Mouse (Mus musculus): ENCODE data around the gene Zc2hc1c.
A peak's percentile ranks its signal among the peaks of the same experiment; 100 is the strongest.
"Not testable (repeated sequence)": the region's sequence is repeated elsewhere in the genome, so short reads cannot be mapped to it uniquely, and the experiment has no call there.

Gene Zc2hc1c

GRCm38 (mm10) chr12:85288486-85289156, at the start of gene Zc2hc1c:
Gene Zc2hc1c, plus strand, starts transcription at chr12:85288591.
- peak; percentile 56 for DNase-seq (ENCODE audit: low read depth, low spot score)

DNA sequence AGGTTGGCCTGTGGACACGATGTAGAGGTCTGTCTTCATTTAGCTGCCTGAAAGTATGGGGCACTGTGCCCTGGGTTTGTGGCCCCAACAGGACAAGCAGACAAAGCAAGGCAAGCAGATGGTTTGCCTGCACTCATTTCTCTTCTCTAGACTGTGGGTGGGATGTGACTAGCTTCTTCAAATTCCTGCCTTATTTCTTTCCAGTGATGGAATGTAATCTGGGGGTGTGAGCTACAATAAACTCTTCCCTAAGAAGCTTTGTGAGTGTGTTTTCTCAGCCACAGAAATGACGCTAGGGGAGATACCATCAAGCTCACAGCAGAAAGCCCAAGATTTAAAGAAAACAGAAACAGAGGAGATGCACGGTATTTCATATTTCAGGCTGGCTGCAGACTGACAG, 36.3 kb upstream of the Zc2hc1c start:
- no peak for DNase-seq (ENCODE audit: low read depth, low spot score)

DNA sequence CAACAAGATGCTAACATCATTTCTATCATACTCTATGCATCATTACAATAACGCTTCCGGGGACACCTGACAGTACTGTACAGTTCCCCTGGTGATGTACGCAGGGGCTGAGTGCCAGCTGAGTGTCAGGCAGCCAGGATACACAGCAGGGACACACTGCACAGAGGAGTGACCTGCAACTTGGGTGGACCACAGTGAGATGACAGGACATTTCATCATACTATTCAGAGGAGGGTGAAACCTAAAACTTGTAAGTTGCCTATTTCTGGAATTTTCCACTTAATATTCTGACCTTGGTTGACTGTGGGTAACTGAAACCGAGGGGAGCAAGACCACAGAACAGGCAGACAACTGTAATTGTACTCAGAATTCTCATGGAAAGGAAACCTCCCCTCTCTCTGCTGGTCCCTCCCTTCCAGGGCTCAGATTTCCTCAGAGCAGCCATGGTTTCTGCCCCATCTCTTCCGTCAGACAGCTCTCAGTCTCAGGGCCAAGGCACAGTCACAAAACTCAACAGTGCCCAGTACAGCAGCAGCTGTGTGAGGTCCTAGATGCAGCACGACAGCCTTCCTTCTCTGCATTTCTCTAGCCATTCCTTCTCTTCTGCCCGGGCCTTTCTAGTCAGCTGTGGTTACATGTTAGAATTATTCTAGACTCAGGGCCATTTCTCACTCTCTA, 32.2 kb upstream of the Zc2hc1c start:
- DNase-seq (ENCODE audit: low read depth, low spot score): no peak

DNA sequence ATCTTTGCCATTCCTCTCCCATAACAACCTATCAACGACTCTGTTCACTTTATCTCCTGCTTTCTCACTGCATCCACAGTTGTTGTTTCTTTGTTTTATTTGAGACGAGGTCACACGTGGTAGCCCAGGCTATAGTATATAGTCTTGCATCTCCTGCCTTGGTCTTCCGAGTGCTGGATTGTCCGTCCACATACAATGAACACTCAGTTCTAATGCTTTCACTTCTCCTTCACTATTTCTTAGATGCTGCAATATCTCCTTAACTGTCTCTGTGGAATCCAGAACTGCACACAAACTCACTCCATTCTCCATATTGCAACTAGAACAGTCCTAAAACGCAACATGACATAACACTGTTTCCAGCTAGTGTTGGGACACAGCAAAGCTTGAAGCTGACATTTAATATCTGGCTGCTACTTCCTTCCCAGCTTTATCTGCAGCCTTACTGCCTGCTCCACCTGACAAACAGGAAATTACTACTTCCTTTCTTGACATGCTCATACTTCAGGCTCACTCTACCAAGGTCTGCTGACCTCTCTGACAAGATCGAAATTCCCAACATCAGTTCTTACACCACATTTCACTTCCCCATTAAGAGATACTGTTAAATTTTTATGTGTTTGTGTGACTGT, 31.3 kb upstream of the Zc2hc1c start:
- no peak for DNase-seq (ENCODE audit: low read depth, low spot score)

DNA sequence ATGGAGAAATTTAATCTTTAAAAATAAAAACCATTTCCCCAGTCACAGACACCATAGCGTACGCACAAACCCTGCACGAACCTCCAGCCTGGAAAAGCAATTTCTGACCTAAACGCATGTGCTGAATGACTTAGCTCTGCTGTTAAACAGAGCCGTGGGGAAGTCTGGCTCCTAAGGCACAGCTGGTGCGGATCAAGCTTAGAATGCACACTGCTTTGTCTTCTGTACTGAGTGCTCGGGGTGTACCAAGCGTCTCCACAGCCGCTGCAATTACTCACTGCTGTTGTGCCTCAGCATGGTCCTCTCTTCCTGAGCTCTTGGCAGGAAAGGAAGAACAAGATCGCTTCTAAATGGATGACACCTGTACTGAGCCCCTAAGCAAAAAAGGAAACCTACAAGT, 25.9 kb upstream of the Zc2hc1c start:
- no peak for DNase-seq (ENCODE audit: low read depth, low spot score)

DNA sequence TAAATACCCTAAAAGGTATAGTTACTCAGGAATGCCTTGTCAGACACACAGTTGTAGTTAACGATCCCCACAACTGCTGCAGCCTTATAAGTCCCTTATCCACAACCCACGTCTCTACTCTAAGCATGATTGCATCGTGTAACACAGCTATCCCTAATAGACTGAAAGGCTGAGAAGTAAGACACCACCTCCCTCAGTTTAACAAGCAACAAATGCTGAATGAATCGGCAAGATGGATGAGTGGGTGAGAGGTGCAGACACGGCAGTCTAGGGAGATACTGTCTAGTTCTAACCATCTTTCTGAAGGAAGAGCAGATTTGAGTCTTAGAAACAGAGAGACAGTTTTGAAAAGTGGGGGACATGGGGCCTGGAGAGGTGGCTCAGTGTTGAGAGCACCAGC, 25.2 kb upstream of the Zc2hc1c start:
- no peak for DNase-seq (ENCODE audit: low read depth, low spot score)

GRCm38 (mm10) chr12:85264531-85264930, 23.9 kb upstream of the Zc2hc1c start:
- DNase-seq (ENCODE audit: low read depth, low spot score): no peak

GRCm38 (mm10) chr12:85264940-85265339, 23.5 kb upstream of the Zc2hc1c start:
- no peak for DNase-seq (ENCODE audit: low read depth, low spot score)

DNA sequence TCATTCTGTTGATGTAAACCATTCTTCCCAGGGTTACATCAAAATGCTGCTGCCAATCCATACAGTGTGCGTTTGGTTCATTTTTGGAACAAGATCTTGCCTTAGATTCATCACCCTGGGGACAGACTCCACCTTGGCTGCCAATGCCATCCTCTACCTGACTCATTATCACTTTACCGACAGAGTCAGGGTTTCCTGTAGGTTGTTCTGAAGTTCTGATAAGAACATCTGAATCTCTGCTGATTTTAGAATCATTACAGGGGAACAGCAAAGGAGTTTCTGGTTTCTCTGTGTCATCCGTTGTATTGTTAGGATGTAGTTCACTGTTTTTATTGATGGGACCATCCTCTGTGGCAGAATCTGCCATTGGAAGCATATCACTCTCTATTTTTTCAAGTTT, 22.1 kb upstream of the Zc2hc1c start:
- no peak for DNase-seq (ENCODE audit: low read depth, low spot score)

DNA sequence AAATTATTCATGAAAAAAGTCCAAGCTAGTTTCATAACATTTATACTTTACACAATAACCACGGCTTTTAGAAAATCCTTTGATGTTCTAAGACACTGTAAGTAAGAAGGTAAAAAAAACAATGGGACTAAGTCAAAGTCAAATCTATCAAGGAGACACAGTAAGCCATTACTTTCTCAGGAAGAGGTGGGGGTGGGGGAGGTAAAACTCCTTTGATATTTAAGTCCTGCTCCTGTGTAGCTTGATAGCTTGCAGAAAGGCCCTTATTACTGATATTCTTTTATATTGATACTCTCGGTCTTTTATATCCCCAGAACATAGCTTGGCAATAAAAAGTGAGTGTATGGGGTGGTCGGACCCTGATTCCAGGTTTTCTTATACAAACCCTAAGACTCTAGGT, 18.6 kb upstream of the Zc2hc1c start:
- no peak for DNase-seq (ENCODE audit: low read depth, low spot score)

DNA sequence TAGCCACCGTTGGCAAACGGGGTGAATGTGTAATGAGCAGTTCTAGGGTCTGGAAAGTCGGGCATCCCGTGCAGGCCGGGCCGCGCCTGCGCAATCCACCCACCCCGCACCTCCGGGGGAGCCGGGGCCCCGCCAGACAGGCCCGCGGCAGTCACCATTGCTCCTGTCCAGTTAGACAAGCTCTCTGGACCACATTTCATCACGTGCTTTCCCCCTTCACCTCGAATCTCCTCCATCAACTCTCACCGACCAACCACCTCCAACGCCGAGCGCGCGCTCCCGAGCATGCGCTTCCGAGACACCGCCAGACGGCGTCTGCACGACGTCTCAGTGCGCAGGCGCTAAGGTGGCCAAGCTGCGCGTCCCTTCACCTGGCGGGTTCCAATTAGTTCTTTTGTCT, 18.1 kb upstream of the Zc2hc1c start, which contains the start of gene Mlh3:
TSS of gene Mlh3 (minus strand) at position 281 of the 400 bp plus-strand sequence.
- peak; percentile 60 for DNase-seq (ENCODE audit: low read depth, low spot score)

DNA sequence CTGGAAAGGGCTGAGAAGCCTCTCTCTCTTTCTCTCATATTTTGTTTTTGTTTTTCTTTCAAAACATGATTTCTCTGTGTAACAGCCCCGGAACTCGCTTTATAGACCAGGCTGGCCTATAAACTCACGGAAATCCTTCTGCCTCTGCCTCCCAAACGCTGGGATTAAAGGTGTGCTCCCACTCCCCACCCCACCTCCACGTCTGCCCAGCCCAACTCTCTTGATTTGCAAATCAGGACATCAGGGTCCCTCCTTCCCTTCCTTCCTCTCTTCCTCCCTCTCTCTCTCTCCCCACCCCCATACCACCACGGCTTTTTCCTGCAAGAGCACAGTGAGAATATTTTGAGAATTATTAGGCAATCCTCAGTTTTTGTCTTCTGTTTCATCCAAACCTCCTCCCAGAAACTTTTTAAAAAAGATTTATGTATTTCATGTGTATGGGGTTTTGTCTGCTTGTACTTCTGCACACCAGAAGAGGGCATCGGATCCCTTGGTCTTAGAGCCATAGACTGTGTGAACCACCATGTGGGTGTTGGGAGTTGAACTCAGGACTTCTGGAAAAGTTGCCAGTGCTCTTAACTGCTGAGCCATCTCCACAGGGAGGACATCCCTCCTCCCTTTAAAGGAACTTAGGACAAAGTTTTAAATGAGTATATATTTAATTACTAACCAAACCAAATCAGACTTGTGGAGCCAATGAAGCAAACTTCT, 17.1 kb upstream of the Zc2hc1c start:
- DNase-seq (ENCODE audit: low read depth, low spot score): no peak

- no peak for DNase-seq (ENCODE audit: low read depth, low spot score)
These were observed 16.6 kb upstream of the Zc2hc1c start for GRCm38 (mm10) chr12:85271843-85272206.

DNA sequence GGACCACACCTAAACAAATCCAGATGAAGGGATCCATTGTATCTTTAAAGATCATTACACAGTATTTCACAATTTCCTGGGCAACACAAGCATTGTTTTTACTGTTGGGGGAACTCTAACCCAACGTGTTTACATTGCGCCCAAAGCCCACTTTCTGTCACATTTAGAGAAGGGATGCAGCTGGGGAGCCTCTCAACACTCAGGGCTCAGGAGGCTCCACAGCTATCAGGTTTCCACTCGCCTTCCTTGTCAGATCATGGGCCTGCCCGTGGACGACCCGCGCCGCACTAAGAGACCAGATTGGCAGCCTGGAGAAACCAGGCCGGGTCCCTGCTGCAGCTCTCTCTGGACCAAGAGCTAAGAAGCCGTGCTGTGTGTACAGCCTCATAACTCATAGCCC, 14.9 kb upstream of the Zc2hc1c start:
- no peak for DNase-seq (ENCODE audit: low read depth, low spot score)

GRCm38 (mm10) chr12:85276273-85276672, 12.1 kb upstream of the Zc2hc1c start:
- no peak for DNase-seq (ENCODE audit: low read depth, low spot score)

DNA sequence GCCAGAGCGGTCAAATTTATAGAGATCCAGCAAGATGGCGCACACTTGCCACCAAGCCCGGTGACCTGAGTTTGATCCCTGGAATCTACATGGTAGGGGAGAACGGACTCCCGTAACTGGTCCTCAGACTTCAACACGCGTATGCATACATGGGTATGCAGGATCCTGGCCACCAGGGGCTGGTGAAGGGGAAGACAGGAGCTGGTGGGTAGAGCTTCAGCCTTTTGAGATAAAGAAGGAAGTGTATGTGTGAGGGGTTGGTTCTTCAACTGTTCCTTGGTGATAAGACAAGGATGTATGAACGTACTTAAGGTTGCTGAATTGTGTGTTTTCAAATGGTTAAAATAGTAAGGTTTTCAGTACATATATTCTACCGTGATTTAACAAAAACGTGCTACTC, 9.5 kb upstream of the Zc2hc1c start:
- no peak for DNase-seq (ENCODE audit: low read depth, low spot score)

- DNase-seq (ENCODE audit: low read depth, low spot score): peak; percentile 44
These were observed 8.9 kb upstream of the Zc2hc1c start for GRCm38 (mm10) chr12:85279396-85280080.

- DNase-seq (ENCODE audit: low read depth, low spot score): peak; percentile 97
These were observed 8.1 kb upstream of the Zc2hc1c start for GRCm38 (mm10) chr12:85280105-85280844.

- DNase-seq (ENCODE audit: low read depth, low spot score): no peak
These were observed 7.3 kb upstream of the Zc2hc1c start for GRCm38 (mm10) chr12:85280845-85281651.

DNA sequence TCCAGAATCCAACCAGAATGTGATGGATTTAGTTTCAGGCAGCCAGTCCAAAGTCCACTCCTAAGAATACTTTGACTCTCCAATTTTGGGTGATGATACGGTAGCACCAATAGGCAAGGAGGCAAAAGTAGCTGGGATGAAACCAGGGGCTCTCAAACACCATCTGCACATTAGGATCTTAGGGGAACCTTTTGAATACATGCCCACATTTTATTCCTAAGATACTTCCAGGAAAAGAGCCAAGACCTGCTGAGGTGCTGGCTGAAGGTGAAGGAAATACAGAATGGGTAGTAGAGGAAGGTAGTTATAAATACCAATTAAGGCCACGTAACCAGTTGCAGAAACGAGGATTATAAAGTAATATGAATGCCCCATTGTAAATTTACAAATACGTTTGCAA, 6.6 kb upstream of the Zc2hc1c start:
- not testable (repeated sequence) for DNase-seq (ENCODE audit: low read depth, low spot score)
